Mouse (Mus musculus) ES-E14 (cell line): ENCODE results near the gene Irf2bp2. TPM values are rescaled to one million over a fixed set of nuclear protein-coding genes. Genes with fewer than 3 reads are reported as not detected.

Source experiments
- DNase-seq: peaks from one replicate; pipeline ENCODE4 v3.0.0-alpha.2; 2013; ENCODE audit warnings: low read depth, low spot score
- H3K27ac ChIP-seq: 2 replicates; pipeline ENCODE4 v1.5.1; 2012; ENCODE audit warnings: low read depth, mild to moderate bottlenecking, low read length, moderate library complexity, mixed read lengths; ENCODE audit not compliant: poor library complexity, insufficient read depth, severe bottlenecking
- H3K36me3 ChIP-seq: 2 replicates; pipeline ENCODE4 v1.6.1; 2012; ENCODE audit warnings: mild to moderate bottlenecking, low read length, moderate library complexity, mixed read lengths; ENCODE audit not compliant: control insufficient read depth, poor library complexity, insufficient read depth, severe bottlenecking
- H3K4me1 ChIP-seq, 2 experiments: fragments of 150-350 bp in 1 of 2; sonication (generic) in 1 of 2; 2 replicates each; pipeline ENCODE4 v1.6.1; 2012; ENCODE audit warnings: low read length in 2 of 2, mild to moderate bottlenecking in 1 of 2, mixed read lengths in 1 of 2; ENCODE audit not compliant: control insufficient read depth in 2 of 2, insufficient read depth in 2 of 2, poor library complexity in 1 of 2
- H3K4me3 ChIP-seq, 2 experiments: fragments of 150-350 bp in 1 of 2; sonication (generic) in 1 of 2; 2 replicates each; pipeline ENCODE4 v1.5.1; 2012; ENCODE audit warnings: low read length in 2 of 2, low read depth in 1 of 2, mild to moderate bottlenecking in 1 of 2, mixed read lengths in 1 of 2; ENCODE audit not compliant: insufficient read depth in 1 of 2, poor library complexity in 1 of 2, severe bottlenecking in 1 of 2
- H3K9ac ChIP-seq: 2 replicates; pipeline ENCODE4 v1.6.1; 2012; ENCODE audit warnings: low read depth, mild to moderate bottlenecking, low read length, mixed read lengths; ENCODE audit not compliant: poor library complexity, insufficient read depth, severe bottlenecking
- H3K9me3 ChIP-seq: fragments of 150-350 bp; sonication (generic); 2 replicates; pipeline ENCODE4 v1.6.1; 2012; ENCODE audit warnings: low read depth, mild to moderate bottlenecking, low read length; ENCODE audit not compliant: control insufficient read depth, insufficient read depth
- CHD2 ChIP-seq: IDR thresholded peaks from 2 replicates; pipeline ENCODE4 v1.6.1; 2014; ENCODE audit warnings: mild to moderate bottlenecking, low read depth, low read length, inconsistent platforms
- HCFC1 ChIP-seq: IDR thresholded peaks from 2 replicates; pipeline ENCODE4 v1.6.1; 2012; ENCODE audit warnings: low read length, inconsistent platforms, borderline replicate concordance; ENCODE audit not compliant: insufficient read depth
- MAFK ChIP-seq: IDR thresholded peaks from 2 replicates; pipeline ENCODE4 v1.6.1; 2014; ENCODE audit warnings: mild to moderate bottlenecking, low read depth, low read length, inconsistent platforms; ENCODE audit not compliant: insufficient read depth
- ZC3H11A ChIP-seq: IDR thresholded peaks from 2 replicates; pipeline ENCODE4 v1.6.1; 2012; ENCODE audit warnings: low read depth, mild to moderate bottlenecking, inconsistent platforms, low read length, borderline replicate concordance
- ZNF384 ChIP-seq: IDR thresholded peaks from 2 replicates; pipeline ENCODE4 v1.6.1; 2012; ENCODE audit warnings: low read depth, low read length, inconsistent platforms
- in situ Hi-C, 2 experiments: fragments of 600-800 bp; cut with MboI; formaldehyde crosslinking; loops; one replicate each; pipeline ENCODE4 v1.15.1; 2025; ENCODE audit warnings: low sequenced_read_pairs in 2 of 2, inconsistent platforms in 1 of 2; ENCODE audit not compliant: unreplicated experiment in 2 of 2
- total RNA-seq: library from RNA; depleted of rRNA; stranded (reverse); fragments of 300-350 nt; gene quantifications from 2 replicates; pipeline ENCODE4 v1.2.3, GENCODE M21; 2012

Gene Irf2bp2
- total RNA-seq, 1 experiment = 25.7 TPM

DNA sequence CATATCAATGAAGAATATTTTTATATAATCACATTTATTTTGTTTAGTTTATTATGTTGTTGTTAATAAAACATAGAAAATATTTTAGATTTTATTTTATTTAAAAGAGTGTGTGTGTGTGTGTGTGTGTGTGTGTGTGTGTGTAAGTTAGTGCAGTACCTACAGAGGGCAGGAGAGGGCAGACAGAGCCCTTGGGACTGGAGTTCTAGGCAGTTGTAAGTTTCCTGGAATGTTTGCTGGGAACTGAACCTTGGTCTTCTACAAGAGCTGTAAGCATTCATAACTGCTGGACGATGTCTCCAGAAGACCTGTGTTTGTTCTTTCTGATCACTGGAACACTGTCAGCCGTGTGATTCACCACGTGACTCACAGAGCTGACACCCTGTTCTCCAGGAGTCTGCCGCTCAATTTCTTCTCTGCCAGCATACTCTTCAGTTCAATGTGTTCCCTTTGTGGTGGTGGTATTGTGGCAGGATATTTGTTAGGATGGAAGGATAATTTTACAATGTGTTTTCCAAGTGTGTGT lies 32.4 kb downstream of the Irf2bp2 start:
- Histone ChIP-seq H3K4me3 (no peak overlapping the region), H3K36me3 (no peaks in the 10 kb centered on the region), H3K4me1 (peaks cover 6 to 29% of the 10 kb centered on the region in 2 experiments; a peak in 3 of 4 replicates), H3K9ac (no peak overlapping the region), H3K27ac (no peak overlapping the region), H3K9me3 (no peaks in the 10 kb centered on the region)
- no peak for DNase-seq
- in situ Hi-C loops = no loop called here
- TF ChIP-seq HCFC1 (no peak), ZC3H11A (no peak), ZNF384 (no peak), CHD2 (no peak), MAFK (no peak)

DNA sequence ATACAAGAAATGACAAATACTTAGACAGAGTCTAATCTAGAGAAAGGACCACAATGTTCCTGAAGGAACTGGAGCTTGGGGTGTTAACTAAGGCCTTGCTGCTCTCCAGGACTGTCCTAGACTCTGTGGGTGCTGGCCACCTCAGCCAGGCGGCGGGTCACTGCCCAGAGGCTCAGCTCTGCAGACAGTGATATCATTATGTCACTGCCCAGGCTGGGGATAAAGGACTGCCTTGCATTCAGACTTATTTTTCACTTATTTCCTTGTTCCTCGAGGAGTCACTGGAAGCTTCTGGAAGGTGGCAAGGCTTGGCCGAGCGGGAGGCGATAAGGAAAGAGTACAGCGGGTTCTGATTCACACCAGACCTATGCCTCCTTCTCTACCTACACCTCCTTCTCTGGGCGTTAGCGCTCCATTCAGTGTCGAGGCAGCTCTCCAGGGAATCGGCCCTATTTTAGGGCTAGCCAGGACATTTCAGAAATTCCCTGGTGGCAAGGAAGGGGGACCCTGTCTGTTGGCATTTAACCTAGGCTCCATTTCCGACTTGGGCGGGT lies 35.3 kb downstream of the Irf2bp2 start:
- H3K9ac ChIP-seq = no peak overlapping the region
- in situ Hi-C loops = no loop called here
- H3K9me3 ChIP-seq = no peaks in the 10 kb centered on the region
- TF ChIP-seq ZC3H11A = no peak
- no peak for TF ChIP-seq HCFC1
- TF ChIP-seq MAFK = no peak
- no peak for TF ChIP-seq CHD2
- no peak for TF ChIP-seq ZNF384
- H3K4me1 ChIP-seq = peaks cover 4 to 17% of the 10 kb centered on the region in 2 experiments; a peak in 3 of 4 replicates
- DNase-seq = no peak
- no peaks in the 10 kb centered on the region for H3K36me3 ChIP-seq
- H3K27ac ChIP-seq = no peak overlapping the region
- H3K4me3 ChIP-seq = no peak overlapping the region

DNA sequence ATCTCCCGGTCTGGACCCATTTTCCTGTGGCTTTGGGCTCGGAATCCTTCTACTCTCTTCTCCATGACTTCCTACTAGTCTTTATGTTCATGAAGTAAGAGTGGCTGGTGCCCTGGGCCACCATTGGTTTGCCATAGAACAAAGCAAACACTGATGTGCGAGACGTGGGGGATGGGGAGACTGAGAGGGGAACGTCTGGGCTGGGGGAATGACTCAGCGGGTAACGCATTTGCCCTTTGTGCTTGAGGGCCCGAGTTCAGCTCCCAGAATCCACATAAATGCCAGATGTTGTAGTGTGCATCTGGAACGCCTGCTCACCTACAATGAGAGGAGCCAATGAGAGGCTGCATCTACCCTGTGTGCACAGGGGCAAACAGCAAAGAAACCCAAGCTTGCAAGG lies 36.4 kb downstream of the Irf2bp2 start:
- peaks cover 4 to 24% of the 10 kb centered on the region in 2 experiments; a peak in 3 of 4 replicates for H3K4me1 ChIP-seq
- peak; percentile 47 for DNase-seq
- no peaks in the 10 kb centered on the region for H3K36me3 ChIP-seq
- TF ChIP-seq HCFC1 (no peak), CHD2 (no peak; the same call in 1 of the 2 replicates), ZNF384 (no peak), ZC3H11A (no peak), MAFK (peak; percentile 89)
- H3K9ac ChIP-seq = peak overlapping the region; percentile 5; the same call in 1 of the 2 replicates
- no peak overlapping the region for H3K4me3 ChIP-seq
- H3K9me3 ChIP-seq = no peaks in the 10 kb centered on the region
- in situ Hi-C loops = no loop called here
- peak overlapping the region; percentile 52 for H3K27ac ChIP-seq

DNA sequence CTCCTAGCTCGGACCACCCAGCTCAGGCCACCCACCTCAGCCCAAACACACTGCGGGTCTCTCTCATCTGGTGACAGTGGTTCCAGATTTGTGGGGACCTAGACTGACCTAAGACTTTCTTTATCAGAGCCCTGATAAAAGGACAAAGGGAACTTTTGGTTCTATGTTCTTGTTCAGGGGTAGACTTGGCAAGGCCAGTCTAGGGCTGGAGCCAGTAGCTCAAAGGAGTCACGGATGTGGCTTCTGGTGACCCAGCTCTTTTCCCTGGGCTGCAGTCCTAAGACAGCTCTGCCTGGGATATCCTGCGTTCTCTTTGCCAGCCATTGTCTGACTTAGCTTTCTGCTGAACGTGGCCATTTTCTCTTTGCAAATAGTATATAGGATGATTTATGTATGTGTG lies 37.1 kb downstream of the Irf2bp2 start:
- no peak for DNase-seq
- Histone ChIP-seq H3K36me3 (no peaks in the 10 kb centered on the region), H3K27ac (no peak overlapping the region), H3K4me1 (peaks cover 4 to 24% of the 10 kb centered on the region in 2 experiments; a peak in 3 of 4 replicates), H3K9me3 (no peaks in the 10 kb centered on the region), H3K9ac (no peak overlapping the region), H3K4me3 (no peak overlapping the region)
- in situ Hi-C loops = no loop called here
- TF ChIP-seq MAFK (no peak), ZC3H11A (no peak), CHD2 (no peak), HCFC1 (no peak), ZNF384 (no peak)

DNA sequence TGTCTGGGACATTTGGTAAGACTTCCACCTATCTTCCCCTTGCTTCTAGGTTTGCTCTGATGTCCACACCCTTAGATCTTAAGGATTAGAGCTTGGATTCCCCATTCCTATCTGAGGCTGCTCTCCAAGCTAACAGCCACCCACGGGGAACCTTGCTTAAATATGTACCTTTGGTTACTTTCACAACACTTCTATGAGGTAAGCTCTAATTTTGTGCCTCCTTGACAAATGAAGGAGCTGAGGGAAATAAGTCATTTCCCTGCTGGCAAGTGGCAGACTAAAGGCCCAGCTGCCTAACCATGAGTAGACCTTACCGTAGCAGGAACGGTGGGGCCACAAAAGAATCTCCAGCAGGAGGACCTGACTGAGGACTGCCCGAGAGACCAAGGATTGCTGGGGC lies 39.0 kb downstream of the Irf2bp2 start:
- TF ChIP-seq ZC3H11A (no peak), ZNF384 (no peak), HCFC1 (no peak), MAFK (no peak), CHD2 (no peak)
- no peak for DNase-seq
- Histone ChIP-seq H3K9ac (no peak overlapping the region), H3K4me3 (no peak overlapping the region), H3K36me3 (no peaks in the 10 kb centered on the region), H3K9me3 (no peaks in the 10 kb centered on the region), H3K27ac (no peak overlapping the region), H3K4me1 (peaks cover 8 to 26% of the 10 kb centered on the region in 2 experiments; a peak in 3 of 4 replicates)
- in situ Hi-C loops = no loop called here
